In the genomic region with DNA sequence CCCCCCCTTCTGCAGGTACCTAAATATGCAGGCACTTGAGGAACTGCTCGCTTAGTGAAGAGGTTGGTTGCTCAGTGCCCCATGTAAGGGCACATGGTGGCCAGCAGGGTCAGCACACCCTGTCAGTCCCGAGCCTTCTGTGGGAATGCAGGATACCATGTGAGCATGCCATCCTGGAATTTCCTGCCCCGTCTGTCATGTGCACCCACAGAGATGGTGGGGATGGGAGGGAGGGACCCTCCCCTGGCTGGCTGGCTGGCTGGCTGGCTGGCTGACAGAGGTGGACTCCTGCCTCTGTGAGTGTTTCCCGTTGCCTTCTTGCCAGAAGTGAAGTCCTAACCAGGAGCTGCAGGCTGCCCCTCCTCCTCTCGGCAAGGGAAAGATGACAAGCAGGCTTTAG, we compare ENCODE assay signal across 18 mouse cellular contexts. TPM values are rescaled to one million over a fixed set of nuclear protein-coding genes. Genes with fewer than 3 reads are reported as not detected.
DNase-seq lines count a peak whose midpoint lies in the region; ATAC-seq lines count a peak whose summit lies in the region.
"Had no signal": no experiment of that assay in that cellular context is flagged by ENCODE, and none has a peak within 500 bp of the region (broad histone marks: within the 10 kb centered on the region; RNA-seq: fewer than 3 reads in every experiment).

No protein-coding gene starts in this region.

- 4% methylated on average over 5 of the region's 5 CpGs for WGBS in heart, embryonic 15.5 days
- WGBS in limb, embryonic 13.5 days: 17% methylated on average over 5 of the region's 5 CpGs
- 79% methylated on average over 5 of the region's 5 CpGs for whole genome bisulfite sequencing in macrophage (ENCODE audit: missing documents)

- no peaks in the 10 kb centered on the region for H3K36me3 ChIP-seq in heart, embryonic 15.5 days
- peaks cover 80% of the 10 kb centered on the region for H3K36me3 ChIP-seq in megakaryocyte, embryonic 14.5 days (replicated peaks; ENCODE audit: low read length)
- no peaks in the 10 kb centered on the region; the same call in 1 of the 2 replicates for H3K36me3 ChIP-seq in limb, embryonic 13.5 days
- H3K36me3 ChIP-seq in macrophage (ENCODE audit: inconsistent target): peaks cover 71% of the 10 kb centered on the region

- peak overlapping the region; percentile 78 for H3K27ac ChIP-seq in heart, embryonic 15.5 days
- no peak overlapping the region for H3K27ac ChIP-seq in limb, embryonic 13.5 days
- peak overlapping the region; percentile 61 for H3K27ac ChIP-seq in macrophage
- H3K27ac ChIP-seq: liver, embryonic 14.5 days had no signal

- H3K4me1 ChIP-seq in heart, embryonic 15.5 days (replicated peaks): peaks cover 78% of the 10 kb centered on the region
- H3K4me1 ChIP-seq in megakaryocyte, embryonic 14.5 days: peaks cover 70% of the 10 kb centered on the region
- H3K4me1 ChIP-seq in limb, embryonic 13.5 days: peaks cover 45% of the 10 kb centered on the region

- H3K27me3 ChIP-seq in heart, embryonic 15.5 days: no peaks in the 10 kb centered on the region
- no peaks in the 10 kb centered on the region for H3K27me3 ChIP-seq in megakaryocyte, embryonic 14.5 days (replicated peaks)
- peaks cover 38% of the 10 kb centered on the region for H3K27me3 ChIP-seq in limb, embryonic 13.5 days

- peak overlapping the region; percentile 48 for H3K4me2 ChIP-seq in heart, embryonic 15.5 days
- no peak overlapping the region for H3K4me2 ChIP-seq in limb, embryonic 13.5 days (replicated peaks)
- H3K4me2 ChIP-seq: midbrain, embryonic 11.5 days had no signal

- H3K9me3 ChIP-seq in heart, embryonic 15.5 days (replicated peaks): no peaks in the 10 kb centered on the region
- H3K9me3 ChIP-seq in megakaryocyte, embryonic 14.5 days: no peaks in the 10 kb centered on the region
- H3K9me3 ChIP-seq in limb, embryonic 13.5 days: no peaks in the 10 kb centered on the region

- no peak overlapping the region for H3K9ac ChIP-seq in heart, embryonic 15.5 days
- peak overlapping the region; percentile 4; the same call in 1 of the 2 replicates for H3K9ac ChIP-seq in limb, embryonic 13.5 days
- H3K9ac ChIP-seq: liver, embryonic 14.5 days had no signal

- ATAC-seq in heart, embryonic 15.5 days (replicated peaks; ENCODE audit: insufficient number of reproducible peaks, insufficient read depth, low FRiP score, low read depth): peak; percentile 29; the same call in 1 of the 2 replicates
- no peak for ATAC-seq in megakaryocyte, adult 5-6 weeks (ENCODE audit: poor library complexity, severe bottlenecking)
- no peak for ATAC-seq in limb, embryonic 13.5 days (ENCODE audit: low FRiP score, low read depth)
- ATAC-seq in cerebellum, adult (ENCODE audit: insufficient number of reproducible peaks, low FRiP score, low TSS enrichment): no peak
- ATAC-seq: forebrain, embryonic 16.5 days had no signal

- DNase-seq in heart, postnatal 14 days: no peak
- DNase-seq in left cerebral cortex, postnatal 36 days (ENCODE audit: low spot score in 2 of 2): no peak
- DNase-seq: adrenal gland, postnatal 10 days; cerebellum, adult 9-10 months; kidney, adult 11 months; thymus, postnatal 36 days had no signal

- intact Hi-C loops in heart, postnatal 14 days (cut with DNase I): loop anchor here (10.0 kb wide), 1 partner anchor 368 kb away; the partner anchor contains the start of gene Gprc5c
- intact Hi-C loops in left cerebral cortex, postnatal 36 days (cut with DNase I): no loop called here

- H3K4me3 ChIP-seq in heart, embryonic 15.5 days: no peak overlapping the region
- peak overlapping the region; percentile 8 for H3K4me3 ChIP-seq in megakaryocyte, embryonic 14.5 days (replicated peaks)
- no peak overlapping the region for H3K4me3 ChIP-seq in limb, embryonic 13.5 days
- H3K4me3 ChIP-seq in macrophage (ENCODE audit: inconsistent target): no peak overlapping the region
- H3K4me3 ChIP-seq: gastrocnemius, adult 2 months; myocyte had no signal

- H3K79me2 ChIP-seq in macrophage (ENCODE audit: inconsistent target): peaks cover 95% of the 10 kb centered on the region

RNA-seq across cellular contexts. Expression of gene Nat9, which starts 34.9 kb away (rescaled TPM):
- 16.2 and 20.8 TPM in 2 replicates for polyA plus RNA-seq in heart, embryonic 15.5 days (2015; fragmentation: Nextera tagmentation; extraction: Ambion mirVana)
- 10 to 100 TPM; 17.0 to 17.1 TPM for total RNA-seq in heart, postnatal 14 days (2021)
- 23.4 and 27.1 TPM in 2 replicates for polyA plus RNA-seq in megakaryocyte, embryonic 14.5 days (2012; ENCODE audit: insufficient read depth, low replicate concordance)
- 16.1 and 17.7 TPM in 2 replicates for total RNA-seq in megakaryocyte, adult 5-6 weeks (2015)
- total RNA-seq in megakaryocyte, adult 5-6 weeks (2017): 23.9 and 36.1 TPM in 2 replicates
- polyA plus RNA-seq in limb, embryonic 13.5 days (2015; fragmentation: Nextera tagmentation; extraction: Ambion mirVana): 25.7 and 26.2 TPM in 2 replicates
- 100 to 1,000 TPM in 1 of 26 experiments, 10 to 100 TPM in 21, 1 to 10 TPM in 4; 2.6 to 108 (median 36.9) TPM for total RNA-seq in macrophage (2018; cell fraction: chromatin; rRNA removed)
- total RNA-seq in macrophage (2018; cell fraction: cytosol; rRNA removed): 100 to 1,000 TPM in 1 of 26 experiments, 10 to 100 TPM in 25; 28.0 to 101 (median 57.2) TPM
- 10 to 100 TPM in 25 of 26 experiments, 1 to 10 TPM in 1; 9.0 to 78.5 (median 40.6) TPM for total RNA-seq in macrophage (2018; cell fraction: nucleus; rRNA removed)
- polyA plus RNA-seq in macrophage (2018): 49.9 to 79.6 TPM (median 50.9 TPM) in 3 replicates
- 10 to 100 TPM; 25.2 to 30.1 TPM for total RNA-seq in left cerebral cortex, postnatal 36 days (2021)

RNA-seq across cellular contexts. Expression of gene Tmem104, which starts 35.3 kb away (rescaled TPM):
- polyA plus RNA-seq in heart, embryonic 15.5 days (2015; fragmentation: Nextera tagmentation; extraction: Ambion mirVana): 6.6 and 11.4 TPM in 2 replicates
- total RNA-seq in heart, postnatal 14 days (2021): 1 to 10 TPM; 9.5 to 9.6 TPM
- polyA plus RNA-seq in megakaryocyte, embryonic 14.5 days (2012; ENCODE audit: insufficient read depth, low replicate concordance): 9.2 and 14.1 TPM in 2 replicates
- 23.9 and 25.7 TPM in 2 replicates for total RNA-seq in megakaryocyte, adult 5-6 weeks (2015)
- 6.1 and 8.7 TPM in 2 replicates for total RNA-seq in megakaryocyte, adult 5-6 weeks (2017)
- 10.9 and 11.4 TPM in 2 replicates for polyA plus RNA-seq in limb, embryonic 13.5 days (2015; fragmentation: Nextera tagmentation; extraction: Ambion mirVana)
- total RNA-seq in macrophage (2018; cell fraction: chromatin; rRNA removed): 100 to 1,000 TPM in 12 of 26 experiments, 10 to 100 TPM in 13, 1 to 10 TPM in 1; 7.7 to 184 (median 90.9) TPM
- total RNA-seq in macrophage (2018; cell fraction: cytosol; rRNA removed): 100 to 1,000 TPM in 22 of 26 experiments, 10 to 100 TPM in 4; 67.8 to 188 (median 142) TPM
- total RNA-seq in macrophage (2018; cell fraction: nucleus; rRNA removed): 100 to 1,000 TPM in 23 of 26 experiments, 10 to 100 TPM in 3; 16.8 to 258 (median 153) TPM
- polyA plus RNA-seq in macrophage (2018): 86.7 to 149 TPM (median 97.3 TPM) in 3 replicates
- total RNA-seq in left cerebral cortex, postnatal 36 days (2021): 10 to 100 TPM; 14.2 to 15.4 TPM

RNA-seq across cellular contexts. Expression of gene Grin2c, which starts 44.5 kb away (rescaled TPM):
- polyA plus RNA-seq in heart, embryonic 15.5 days (2015; fragmentation: Nextera tagmentation; extraction: Ambion mirVana): 0.10 and 0.16 TPM in 2 replicates
- under 1 TPM; 0.10 to 0.15 TPM for total RNA-seq in heart, postnatal 14 days (2021)
- not detected in 2 replicates for polyA plus RNA-seq in megakaryocyte, embryonic 14.5 days (2012; ENCODE audit: insufficient read depth, low replicate concordance)
- 0.05 TPM in 1 of 2 replicates, not detected in the other for total RNA-seq in megakaryocyte, adult 5-6 weeks (2015)
- not detected in 2 replicates for total RNA-seq in megakaryocyte, adult 5-6 weeks (2017)
- 0.05 and 0.09 TPM in 2 replicates for polyA plus RNA-seq in limb, embryonic 13.5 days (2015; fragmentation: Nextera tagmentation; extraction: Ambion mirVana)
- under 1 TPM in 3 of 26 experiments, not detected in 23; 0.16 to 0.63 (median 0.20) TPM for total RNA-seq in macrophage (2018; cell fraction: chromatin; rRNA removed)
- under 1 TPM in 3 of 26 experiments, not detected in 23; 0.05 TPM for total RNA-seq in macrophage (2018; cell fraction: cytosol; rRNA removed)
- under 1 TPM in 2 of 26 experiments, not detected in 24; 0.12 to 0.15 TPM for total RNA-seq in macrophage (2018; cell fraction: nucleus; rRNA removed)
- not detected in 3 replicates for polyA plus RNA-seq in macrophage (2018)
- total RNA-seq in left cerebral cortex, postnatal 36 days (2021): 10 to 100 TPM; 38.6 to 42.5 TPM
- total RNA-seq: hematopoietic stem cell, adult 5-6 weeks had no signal
- polyA plus RNA-seq: myocyte had no signal

RNA-seq across cellular contexts. Expression of gene Fdxr, which starts 54.3 kb away (rescaled TPM):
- polyA plus RNA-seq in heart, embryonic 15.5 days (2015; fragmentation: Nextera tagmentation; extraction: Ambion mirVana): 10.5 and 12.4 TPM in 2 replicates
- 1 to 10 TPM; 7.0 to 7.5 TPM for total RNA-seq in heart, postnatal 14 days (2021)
- 21.8 and 28.5 TPM in 2 replicates for polyA plus RNA-seq in megakaryocyte, embryonic 14.5 days (2012; ENCODE audit: insufficient read depth, low replicate concordance)
- total RNA-seq in megakaryocyte, adult 5-6 weeks (2015): 4.4 and 5.6 TPM in 2 replicates
- total RNA-seq in megakaryocyte, adult 5-6 weeks (2017): 9.9 and 14.3 TPM in 2 replicates
- 15.3 and 16.0 TPM in 2 replicates for polyA plus RNA-seq in limb, embryonic 13.5 days (2015; fragmentation: Nextera tagmentation; extraction: Ambion mirVana)
- 10 to 100 TPM in 8 of 26 experiments, 1 to 10 TPM in 18; 2.1 to 22.8 (median 8.2) TPM for total RNA-seq in macrophage (2018; cell fraction: chromatin; rRNA removed)
- 1 to 10 TPM; 1.4 to 4.6 (median 3.2) TPM for total RNA-seq in macrophage (2018; cell fraction: cytosol; rRNA removed)
- total RNA-seq in macrophage (2018; cell fraction: nucleus; rRNA removed): 10 to 100 TPM in 3 of 26 experiments, 1 to 10 TPM in 23; 1.6 to 17.6 (median 5.7) TPM
- polyA plus RNA-seq in macrophage (2018): 2.3 to 6.0 TPM (median 4.3 TPM) in 3 replicates
- total RNA-seq in left cerebral cortex, postnatal 36 days (2021): 10 to 100 TPM; 14.2 to 22.5 TPM

RNA-seq across cellular contexts. Expression of gene Slc9a3r1, which starts 59.4 kb away (rescaled TPM):
- 24.6 and 46.4 TPM in 2 replicates for polyA plus RNA-seq in heart, embryonic 15.5 days (2015; fragmentation: Nextera tagmentation; extraction: Ambion mirVana)
- total RNA-seq in heart, postnatal 14 days (2021): 10 to 100 TPM; 12.7 to 13.5 TPM
- 123 and 223 TPM in 2 replicates for polyA plus RNA-seq in megakaryocyte, embryonic 14.5 days (2012; ENCODE audit: insufficient read depth, low replicate concordance)
- total RNA-seq in megakaryocyte, adult 5-6 weeks (2015): 77.6 and 92.0 TPM in 2 replicates
- total RNA-seq in megakaryocyte, adult 5-6 weeks (2017): 87.5 and 88.7 TPM in 2 replicates
- 20.6 and 23.4 TPM in 2 replicates for polyA plus RNA-seq in limb, embryonic 13.5 days (2015; fragmentation: Nextera tagmentation; extraction: Ambion mirVana)
- total RNA-seq in macrophage (2018; cell fraction: chromatin; rRNA removed): 100 to 1,000 TPM in 8 of 26 experiments, 10 to 100 TPM in 18; 30.3 to 205 (median 67.7) TPM
- 100 to 1,000 TPM; 153 to 311 (median 221) TPM for total RNA-seq in macrophage (2018; cell fraction: cytosol; rRNA removed)
- 100 to 1,000 TPM in 15 of 26 experiments, 10 to 100 TPM in 11; 74.2 to 183 (median 104) TPM for total RNA-seq in macrophage (2018; cell fraction: nucleus; rRNA removed)
- polyA plus RNA-seq in macrophage (2018): 158 to 302 TPM (median 169 TPM) in 3 replicates
- total RNA-seq in left cerebral cortex, postnatal 36 days (2021): 10 to 100 TPM; 76.4 to 82.8 TPM
